Mouse (Mus musculus) liver, embryonic 11.5 days (tissue): ENCODE measurements around the gene Gfer. TPM values are rescaled to one million over a fixed set of nuclear protein-coding genes. Genes with fewer than 3 reads are reported as not detected.

Experiments
- ATAC-seq: fragments of 200-750 bp; cut with Nextera tagmentation; replicated peaks from 2 replicates; pipeline ENCODE4 v1.8.0; 2017; ENCODE audit warnings: moderate number of reproducible peaks, mild to moderate bottlenecking, moderate TSS enrichment, moderate library complexity; ENCODE audit not compliant: low FRiP score
- DNase-seq: peaks from one replicate; pipeline ENCODE4 v3.0.0-alpha.2; 2017; ENCODE audit warnings: low spot score
- H3K27ac ChIP-seq: fragments of 300-500 bp; sonication (generic); 2 replicates; pipeline ENCODE4 v1.5.1; 2014; ENCODE audit warnings: mild to moderate bottlenecking, low read depth, low read length, control low read depth
- H3K27me3 ChIP-seq: fragments of 300-500 bp; sonication (generic); replicated peaks from 2 replicates; pipeline ENCODE4 v1.6.1; 2014; ENCODE audit warnings: low read length, mixed read lengths; ENCODE audit not compliant: control insufficient read depth, insufficient read depth
- H3K36me3 ChIP-seq: fragments of 300-500 bp; sonication (generic); 2 replicates; pipeline ENCODE4 v1.6.1; 2014; ENCODE audit warnings: mild to moderate bottlenecking, low read length, moderate library complexity, mixed read lengths; ENCODE audit not compliant: control insufficient read depth, insufficient read depth
- H3K4me1 ChIP-seq: fragments of 300-500 bp; sonication (generic); replicated peaks from 2 replicates; pipeline ENCODE4 v1.6.1; 2014; ENCODE audit warnings: low read length, mixed read lengths; ENCODE audit not compliant: control insufficient read depth, insufficient read depth
- H3K4me2 ChIP-seq: fragments of 300-500 bp; sonication (generic); 2 replicates; pipeline ENCODE4 v1.6.1; 2014; ENCODE audit warnings: mild to moderate bottlenecking, control low read depth, moderate library complexity
- H3K4me3 ChIP-seq: fragments of 300-500 bp; sonication (generic); 2 replicates; pipeline ENCODE4 v1.5.1; 2014; ENCODE audit warnings: low read depth, low read length, control low read depth
- H3K9ac ChIP-seq: fragments of 300-500 bp; sonication (generic); 2 replicates; pipeline ENCODE4 v1.6.1; 2014; ENCODE audit warnings: low read depth, low read length, control low read depth
- H3K9me3 ChIP-seq: fragments of 300-500 bp; sonication (generic); 2 replicates; pipeline ENCODE4 v1.6.1; 2016; ENCODE audit warnings: low read length, inconsistent platforms, mixed read lengths; ENCODE audit not compliant: control insufficient read depth
- WGBS: fragments of 180-500 bp; shearing (Covaris S2); extraction: QIAGEN DNeasy Blood & Tissue Kit; methylation state at CpG from one replicate; pipeline ENCODE4 v1.1.7; 2014; 5-methylcytosine and 5-hydroxymethylcytosine counted together
- polyA plus RNA-seq: library from polyadenylated mRNA; unstranded; fragments of >200 nt; fragmentation: Nextera tagmentation; extraction: Ambion mirVana; gene quantifications from 2 replicates; pipeline ENCODE4 v1.2.1, GENCODE M21; 2014

The Gfer gene
- polyA plus RNA-seq, 1 experiment from 2014 or later, result 74.7 TPM

DNA sequence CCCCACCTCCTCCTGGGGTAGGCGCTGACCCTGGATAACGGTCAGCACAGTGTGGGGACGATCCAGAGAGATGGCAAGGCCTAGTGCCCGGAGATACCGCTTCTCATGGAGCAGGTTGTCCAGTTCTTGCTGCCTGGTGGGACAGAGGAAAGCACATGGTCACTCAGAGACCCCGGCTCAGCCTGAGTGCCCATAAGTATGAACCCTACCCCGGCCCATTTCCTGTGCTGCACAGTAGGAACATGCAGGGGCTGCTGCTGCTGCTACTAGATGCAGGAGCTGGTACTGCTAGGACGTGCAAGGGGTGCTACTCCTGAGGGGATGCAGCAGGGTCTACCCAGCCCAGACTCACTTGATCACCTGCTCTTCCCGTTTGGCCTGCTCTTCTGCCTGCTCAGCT is 5.3 kb upstream of the Gfer start:
- WGBS, result 88% methylated on average over 9 of the region's 9 CpGs
- peaks cover 45% of the 10 kb centered on the region; the same call in 1 of the 2 replicates for H3K36me3 ChIP-seq

DNA sequence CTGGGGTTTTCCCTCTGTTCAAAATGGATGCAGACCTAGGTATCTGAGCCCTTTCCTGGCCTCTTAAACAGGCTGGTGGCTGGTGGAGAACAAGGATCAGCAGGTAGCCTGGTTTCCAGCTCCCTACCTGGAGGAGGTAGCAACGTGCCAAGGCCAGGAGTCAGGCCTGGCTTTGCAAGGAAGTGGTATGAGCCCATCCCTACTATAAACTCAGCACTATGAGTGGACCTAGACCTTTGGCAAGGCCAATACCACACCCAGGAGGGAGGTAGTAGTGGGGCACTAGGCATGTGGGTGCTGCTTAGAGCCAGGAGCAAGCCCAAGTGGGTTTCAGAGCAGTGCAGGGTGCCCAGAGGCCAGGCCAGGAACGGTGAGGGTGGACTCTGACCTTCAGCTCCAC is 3.5 kb upstream of the Gfer start:
- Histone ChIP-seq H3K36me3 (peaks cover 36% of the 10 kb centered on the region; the same call in 1 of the 2 replicates), H3K4me2 (no peak overlapping the region), H3K9me3 (no peaks in the 10 kb centered on the region), H3K9ac (no peak overlapping the region), H3K4me3 (no peak overlapping the region), H3K27ac (peak overlapping the region; percentile 3; the same call in 1 of the 2 replicates), H3K4me1 (peaks cover 16% of the 10 kb centered on the region), H3K27me3 (no peaks in the 10 kb centered on the region)
- DNase-seq, result no peak
- 86% methylated on average over 2 of the region's 2 CpGs for WGBS
- ATAC-seq, result no peak

More for the DNA sequence above, 5.3 kb upstream of the Gfer start:
- Histone ChIP-seq H3K9ac (no peak overlapping the region), H3K4me2 (no peak overlapping the region), H3K27ac (no peak overlapping the region), H3K4me3 (no peak overlapping the region), H3K27me3 (no peaks in the 10 kb centered on the region), H3K9me3 (no peaks in the 10 kb centered on the region), H3K4me1 (peaks cover 16% of the 10 kb centered on the region)
- DNase-seq (no peak), ATAC-seq (no peak)

DNA sequence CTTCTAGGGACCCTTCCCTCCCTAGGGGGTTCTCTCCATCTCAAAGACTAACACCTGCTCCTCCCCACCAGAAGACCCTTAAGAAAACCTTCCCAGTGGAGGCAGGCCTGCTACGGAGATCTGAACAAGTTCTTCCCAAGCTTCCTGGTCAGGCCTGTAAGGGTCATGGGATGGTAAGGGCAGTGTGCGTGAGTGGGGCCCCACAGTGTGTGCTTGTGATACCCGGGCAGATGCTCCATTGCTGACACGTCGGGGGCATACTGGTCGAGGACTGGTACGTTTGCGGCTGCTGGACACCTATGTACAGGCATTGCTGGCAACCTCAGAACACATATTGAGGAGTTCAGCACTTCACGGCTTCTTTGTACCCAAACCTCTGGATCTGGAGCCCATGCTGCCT is 2.8 kb upstream of the Gfer start:
- H3K27ac ChIP-seq, result no peak overlapping the region
- H3K9me3 ChIP-seq, result no peaks in the 10 kb centered on the region
- 71% methylated on average over 9 of the region's 9 CpGs for WGBS
- no peaks in the 10 kb centered on the region for H3K27me3 ChIP-seq
- no peak overlapping the region for H3K4me3 ChIP-seq
- H3K36me3 ChIP-seq, result peaks cover 32% of the 10 kb centered on the region; the same call in 1 of the 2 replicates
- DNase-seq (no peak), ATAC-seq (no peak)
- H3K4me2 ChIP-seq, result no peak overlapping the region
- H3K4me1 ChIP-seq, result peaks cover 16% of the 10 kb centered on the region
- no peak overlapping the region for H3K9ac ChIP-seq

DNA sequence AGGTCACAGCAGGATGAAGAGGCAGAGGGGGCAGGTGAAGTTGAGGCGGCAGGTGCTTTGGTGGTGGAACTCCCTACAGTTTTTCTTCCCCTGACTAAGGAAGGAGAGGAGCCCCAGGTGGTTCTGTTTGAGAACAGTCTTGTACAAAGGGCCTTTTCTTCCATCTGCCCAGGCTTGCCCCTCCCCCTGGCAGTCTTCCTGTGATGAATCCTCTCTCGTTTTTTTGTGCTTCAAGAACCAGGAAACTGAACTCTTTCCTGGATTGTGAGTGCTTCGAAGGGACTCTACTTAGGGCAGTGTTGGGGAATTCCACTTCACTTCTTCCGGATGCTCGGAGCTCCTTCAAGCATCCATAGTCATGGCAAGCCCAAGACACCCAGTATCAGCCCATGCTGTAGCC is 2.0 kb upstream of the Gfer start:
- Histone ChIP-seq H3K4me3 (no peak overlapping the region), H3K9ac (peak overlapping the region; percentile 23; the same call in 1 of the 2 replicates), H3K27me3 (no peaks in the 10 kb centered on the region), H3K4me1 (peaks cover 16% of the 10 kb centered on the region), H3K27ac (no peak overlapping the region), H3K36me3 (peaks cover 30% of the 10 kb centered on the region; the same call in 1 of the 2 replicates), H3K9me3 (no peaks in the 10 kb centered on the region), H3K4me2 (no peak overlapping the region)
- no peak for ATAC-seq
- no peak for DNase-seq
- WGBS, result 19% methylated on average over 5 of the region's 5 CpGs

DNA sequence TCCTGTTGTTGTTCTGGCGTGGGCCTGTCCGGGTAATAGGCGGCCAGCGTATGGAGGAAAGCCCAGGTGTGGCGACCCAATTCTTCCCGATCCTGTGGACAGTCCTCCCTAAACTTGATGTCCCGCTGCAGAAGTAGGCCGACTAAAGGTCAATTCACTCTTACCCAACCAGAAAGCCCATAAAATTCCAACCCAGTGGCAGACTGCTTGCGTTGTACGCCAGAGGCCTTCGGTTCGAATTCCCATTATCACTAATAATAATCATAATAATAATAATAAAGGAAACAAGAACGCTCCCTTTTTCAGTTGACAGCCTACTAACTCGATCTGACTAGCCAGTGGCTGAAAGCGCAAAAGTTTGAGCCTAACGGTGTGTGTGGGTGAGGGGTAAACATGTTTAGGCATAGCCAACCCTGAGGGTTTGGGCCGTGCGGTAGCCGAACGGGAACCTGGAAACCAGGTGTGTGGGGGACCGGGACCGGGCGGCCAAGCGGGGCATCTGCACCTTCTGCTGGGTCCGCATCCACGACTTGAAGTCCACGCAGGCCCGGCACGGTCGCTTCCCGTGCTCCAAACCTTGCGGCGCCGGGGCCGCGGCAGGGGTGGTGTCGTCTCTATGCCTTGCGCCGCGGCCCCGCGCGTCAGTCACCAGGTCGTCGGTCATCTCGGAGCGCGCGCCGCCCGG is 488 bp downstream of the Gfer start:
- DNase-seq (no peak), ATAC-seq (peak; percentile 24)
- Histone ChIP-seq H3K9ac (peak overlapping the region; percentile 90), H3K4me2 (peak overlapping the region; percentile 75), H3K27me3 (peaks cover 10% of the 10 kb centered on the region), H3K9me3 (no peaks in the 10 kb centered on the region), H3K36me3 (peaks cover 12% of the 10 kb centered on the region; the same call in 1 of the 2 replicates), H3K27ac (peak overlapping the region; percentile 81), H3K4me1 (peaks cover 16% of the 10 kb centered on the region), H3K4me3 (peak overlapping the region; percentile 79)
- 6% methylated on average over 50 of the region's 51 CpGs for WGBS

DNA sequence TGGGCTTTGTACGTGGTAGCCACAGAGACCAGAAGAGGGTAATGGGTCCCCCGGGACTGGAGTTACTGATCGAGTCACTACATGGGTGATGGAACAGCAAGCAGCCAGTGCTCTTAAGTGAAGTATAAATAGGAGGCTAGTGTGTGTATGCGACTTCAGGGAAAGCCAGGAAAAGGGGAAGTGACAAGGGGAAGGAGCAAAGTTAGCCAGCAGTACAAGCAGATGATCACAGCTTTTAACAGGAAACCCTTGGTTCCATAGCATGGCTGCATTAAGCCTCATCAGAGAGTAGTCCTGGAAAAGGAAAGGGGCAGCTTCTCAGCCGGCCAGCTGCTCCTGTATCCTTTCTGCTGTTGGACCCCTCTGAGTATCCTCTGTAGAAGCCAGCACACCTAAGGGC is 3.6 kb downstream of the Gfer start:
- Histone ChIP-seq H3K4me2 (no peak overlapping the region), H3K36me3 (peaks cover 4% of the 10 kb centered on the region; the same call in 1 of the 2 replicates), H3K9ac (no peak overlapping the region), H3K9me3 (no peaks in the 10 kb centered on the region), H3K27me3 (peaks cover 41% of the 10 kb centered on the region), H3K4me3 (no peak overlapping the region), H3K27ac (no peak overlapping the region), H3K4me1 (peaks cover 25% of the 10 kb centered on the region)
- 70% methylated on average over 5 of the region's 5 CpGs for whole genome bisulfite sequencing
- ATAC-seq, result no peak
- DNase-seq, result no peak

DNA sequence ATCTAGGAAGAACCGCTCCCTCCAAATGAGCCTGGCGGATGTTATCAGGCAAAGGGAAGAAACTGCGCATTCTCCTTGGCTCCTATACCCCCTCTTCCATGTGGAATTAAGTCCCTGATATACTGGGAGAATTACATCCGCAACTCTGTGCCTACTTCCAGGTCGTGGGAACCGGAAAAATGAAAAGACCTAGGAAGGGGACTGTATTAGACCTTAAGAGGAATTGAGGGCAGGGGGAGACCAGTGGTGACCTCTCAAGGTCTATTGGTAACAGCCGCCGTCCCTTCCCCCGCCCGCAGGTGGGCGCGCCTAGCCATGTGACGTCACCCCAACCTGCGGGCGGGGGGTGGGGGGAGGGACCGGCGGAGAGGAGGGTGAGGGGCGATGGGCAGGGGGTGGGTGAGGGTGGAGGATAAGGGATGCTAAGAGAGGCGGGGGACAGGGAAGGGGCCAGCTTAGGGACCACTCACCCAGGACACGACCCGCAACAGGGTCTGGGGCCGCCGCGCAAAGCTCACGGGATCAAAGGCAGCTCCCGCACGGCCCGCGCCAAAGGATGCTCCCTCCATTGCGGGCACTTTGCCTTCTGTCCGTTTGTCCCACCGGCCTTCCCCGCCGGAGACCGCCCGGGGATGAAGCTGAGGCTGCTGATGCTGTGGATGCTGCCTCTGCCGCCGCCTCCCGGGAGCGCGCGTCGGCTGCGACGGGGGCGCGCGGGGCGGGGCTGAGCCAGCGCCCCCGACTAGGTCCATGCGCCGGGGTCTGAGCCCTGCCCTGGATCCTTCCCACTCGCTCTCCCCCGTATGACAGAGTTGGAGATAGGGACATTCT is 6.5 kb downstream of the Gfer start, which contains the start of gene Syngr3:
Gene Syngr3 (minus strand): TSS at position 705 of the 831 bp plus-strand sequence.
- peaks cover 49% of the 10 kb centered on the region for H3K27me3 ChIP-seq
- ATAC-seq (no peak), DNase-seq (no peak)
- WGBS, result 2% methylated on average over 54 of the region's 55 CpGs
- H3K4me1 ChIP-seq, result peaks cover 21% of the 10 kb centered on the region
- peak within 1 kb of the TSS; percentile 49 for H3K4me3 ChIP-seq
- H3K4me2 ChIP-seq, result peak within 1 kb of the TSS; percentile 76
- no peak within 1 kb of the TSS for H3K9ac ChIP-seq
- H3K9me3 ChIP-seq, result no peaks in the 10 kb centered on the region
- H3K27ac ChIP-seq, result no peak within 1 kb of the TSS
- peaks cover 4% of the 10 kb centered on the region; the same call in 1 of the 2 replicates for H3K36me3 ChIP-seq

DNA sequence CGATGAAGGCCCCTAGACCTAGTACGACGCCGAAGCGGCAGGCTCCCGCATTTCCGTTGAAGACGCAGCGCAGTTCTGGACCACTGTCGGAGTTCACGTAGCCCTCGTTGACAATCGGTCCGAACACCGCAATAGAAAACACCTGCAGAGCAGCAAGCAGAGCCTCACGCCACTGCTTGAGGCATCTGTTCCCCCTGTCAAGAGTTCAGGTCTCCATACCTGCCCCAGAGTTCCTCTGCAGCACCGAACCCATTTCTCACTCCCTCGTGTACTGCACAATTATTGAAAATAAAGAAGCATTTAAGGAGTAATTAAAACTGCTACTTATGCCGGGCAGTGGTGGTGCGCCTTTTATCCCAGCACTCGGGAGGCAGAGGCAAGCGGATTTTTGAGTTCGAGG is 8.4 kb downstream of the Gfer start:
- no peak for DNase-seq
- no peak for ATAC-seq
- H3K4me1 ChIP-seq, result peaks cover 21% of the 10 kb centered on the region
- H3K27ac ChIP-seq, result no peak overlapping the region
- WGBS, result 18% methylated on average over 23 of the region's 23 CpGs
- peaks cover 49% of the 10 kb centered on the region for H3K27me3 ChIP-seq
- no peaks in the 10 kb centered on the region for H3K9me3 ChIP-seq
- H3K36me3 ChIP-seq, result peaks cover under 1% of the 10 kb centered on the region; the same call in 1 of the 2 replicates
- H3K4me3 ChIP-seq, result peak overlapping the region; percentile 52
- peak overlapping the region; percentile 43; the same call in 1 of the 2 replicates for H3K9ac ChIP-seq
- peak overlapping the region; percentile 82 for H3K4me2 ChIP-seq
